Mouse (Mus musculus) G1E (cell line): ENCODE measurements around the gene Hunk.

Experiments used
- CTCF ChIP-seq: IDR thresholded peaks from 2 replicates; pipeline ENCODE4 v1.5.1; 2012; ENCODE audit warnings: low read depth, low read length, inconsistent platforms, mixed read lengths
- GATA1 ChIP-seq: IDR thresholded peaks from 2 replicates; pipeline ENCODE4 v1.6.1; 2012; ENCODE audit warnings: borderline replicate concordance, low read length, inconsistent platforms, mixed read lengths
- GATA2 ChIP-seq: IDR thresholded peaks from 2 replicates; pipeline ENCODE4 v1.6.1; 2012; ENCODE audit warnings: low read depth, low read length, inconsistent platforms, borderline replicate concordance

GRCm38 (mm10) chr16:90461304-90461905 lies 75.6 kb downstream of the Hunk start:
- no peak for TF ChIP-seq CTCF
- no peak for TF ChIP-seq GATA2
- TF ChIP-seq GATA1, result no peak
